Mouse (Mus musculus) erythroblast, embryonic 14.5 days (primary cell): ENCODE measurements around the gene Orm2.

Experiments used
- GATA1 ChIP-seq: IDR thresholded peaks from 2 replicates; pipeline ENCODE4 v1.6.1; 2012; ENCODE audit warnings: low read length, inconsistent platforms, mixed read lengths
- TAL1 ChIP-seq: IDR thresholded peaks from 3 replicates; pipeline ENCODE4 v1.6.1; 2012; ENCODE audit warnings: low read length, inconsistent platforms, mixed read lengths

DNA sequence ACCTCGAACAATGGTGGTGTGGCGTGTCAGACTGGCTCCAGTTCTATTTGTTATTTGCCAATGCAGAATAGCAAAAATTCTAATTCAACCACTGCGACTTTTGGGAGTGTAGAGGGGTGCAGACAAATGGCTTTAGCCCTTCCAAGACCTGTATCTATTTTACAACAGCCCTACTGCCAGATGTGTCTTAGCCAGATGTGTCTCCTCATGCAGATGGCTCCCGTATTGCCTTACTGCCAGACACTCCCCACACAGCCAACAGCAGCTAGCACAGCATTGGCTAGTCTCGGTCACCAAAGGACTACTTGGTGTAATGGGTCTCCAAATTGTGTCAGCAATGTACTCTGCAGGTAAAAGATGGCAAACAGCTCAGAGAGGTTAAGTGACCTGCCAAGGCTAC is 49.0 kb downstream of the Orm2 start:
- no peak for TF ChIP-seq GATA1
- TF ChIP-seq TAL1, result no peak
